Mouse (Mus musculus) mouse trophoblast stem cell (cell line): ENCODE measurements at regions not wholly inside any gene's neighbourhood (a gene's known extent, or its start where the extent isn't known, plus 50 kb on each side); places are given as distances from the start of the nearest gene placed in this dataset.

Experiments
- in situ Hi-C, 2 experiments: fragments of 300-500 bp; cut with MseI, MboI; formaldehyde crosslinking; loops; 2 replicates in 1 of 2; 3 replicates in 1 of 2; pipeline ENCODE4 v1.15.1; 2025

DNA sequence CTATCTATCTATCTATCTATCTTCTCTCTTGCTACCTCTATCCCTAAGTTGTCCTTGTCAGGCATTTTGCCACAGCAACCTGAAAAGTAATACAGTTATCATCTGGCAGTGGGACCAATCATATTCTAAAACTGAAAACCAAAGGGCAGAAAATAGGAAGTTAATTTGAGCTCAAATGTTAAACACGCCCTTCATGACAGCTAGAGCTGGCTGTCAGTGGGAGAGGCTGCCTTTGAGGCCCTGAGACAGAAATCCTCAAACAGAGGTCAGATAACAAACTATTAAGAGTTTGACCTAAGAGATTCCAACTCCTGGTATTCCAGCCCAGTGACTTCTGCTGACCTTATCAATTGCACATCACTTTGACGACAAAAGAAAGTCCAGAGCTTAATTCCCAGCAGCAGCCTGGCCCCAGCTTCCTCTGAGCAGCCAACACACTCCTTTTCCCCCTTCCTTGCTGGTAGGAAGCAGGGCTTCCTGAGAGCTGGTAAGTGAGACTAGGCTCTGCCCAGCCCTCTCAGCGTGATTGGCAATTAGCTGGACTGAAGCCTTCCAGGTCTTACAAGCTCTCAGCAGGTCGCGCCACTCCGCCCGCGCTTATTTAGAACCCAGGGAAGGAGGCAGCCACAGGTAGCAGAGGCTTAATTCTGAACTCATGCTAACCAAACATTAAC lies 250.0 kb downstream of the Sec61b start:
- in situ Hi-C loops = no loop called here

DNA sequence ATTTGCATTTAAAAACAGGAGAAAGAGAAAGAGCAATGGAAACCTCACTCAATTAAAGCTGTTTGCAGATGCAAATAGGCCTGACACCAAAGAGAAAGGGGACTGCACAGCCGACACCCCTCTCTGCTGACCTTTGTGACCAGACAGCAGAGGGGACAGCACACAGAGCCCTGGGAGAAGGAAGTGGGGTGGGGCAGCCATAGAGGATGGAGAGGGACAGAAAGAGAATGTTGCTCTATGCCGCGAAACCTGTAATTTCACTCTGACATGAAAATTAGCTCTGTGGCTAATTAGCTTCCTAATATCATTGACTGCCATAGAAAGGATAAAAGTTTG lies 250.5 kb downstream of the Sec61b start:
- in situ Hi-C loops = no loop called here

DNA sequence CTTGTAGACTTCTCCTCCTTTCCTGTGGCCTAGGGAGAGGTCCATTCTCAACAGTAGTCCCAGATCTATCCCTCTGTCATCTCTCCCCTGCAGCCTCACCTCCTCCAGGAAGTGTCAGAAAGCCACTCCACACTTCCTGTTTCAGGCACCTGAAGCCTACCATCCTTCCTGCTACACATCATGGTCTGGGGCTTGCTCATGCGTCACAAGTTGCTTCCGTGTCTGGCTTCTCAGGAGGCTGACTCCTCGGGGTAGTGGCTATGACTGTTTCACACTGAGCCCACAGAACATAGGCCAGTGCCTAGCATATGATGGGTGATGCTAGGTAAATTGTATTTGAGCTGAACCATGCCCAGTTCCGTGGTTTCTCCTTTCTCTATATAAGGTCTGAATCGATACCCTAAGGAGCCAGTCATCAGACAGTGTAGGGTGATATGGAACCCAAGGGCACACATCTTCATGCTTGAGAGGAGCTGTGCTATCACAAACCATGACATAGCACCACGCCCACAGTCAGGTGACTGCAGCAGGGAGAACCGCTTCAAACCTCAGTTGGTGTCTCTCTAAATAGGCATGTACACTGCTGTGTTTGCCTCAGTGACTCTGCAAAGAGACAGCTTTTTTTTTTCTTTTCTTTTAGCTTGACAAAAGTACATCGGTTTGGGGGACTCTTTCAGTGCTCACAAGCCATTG lies 272.2 kb downstream of the Sec61b start:
- in situ Hi-C loops = no loop called here

DNA sequence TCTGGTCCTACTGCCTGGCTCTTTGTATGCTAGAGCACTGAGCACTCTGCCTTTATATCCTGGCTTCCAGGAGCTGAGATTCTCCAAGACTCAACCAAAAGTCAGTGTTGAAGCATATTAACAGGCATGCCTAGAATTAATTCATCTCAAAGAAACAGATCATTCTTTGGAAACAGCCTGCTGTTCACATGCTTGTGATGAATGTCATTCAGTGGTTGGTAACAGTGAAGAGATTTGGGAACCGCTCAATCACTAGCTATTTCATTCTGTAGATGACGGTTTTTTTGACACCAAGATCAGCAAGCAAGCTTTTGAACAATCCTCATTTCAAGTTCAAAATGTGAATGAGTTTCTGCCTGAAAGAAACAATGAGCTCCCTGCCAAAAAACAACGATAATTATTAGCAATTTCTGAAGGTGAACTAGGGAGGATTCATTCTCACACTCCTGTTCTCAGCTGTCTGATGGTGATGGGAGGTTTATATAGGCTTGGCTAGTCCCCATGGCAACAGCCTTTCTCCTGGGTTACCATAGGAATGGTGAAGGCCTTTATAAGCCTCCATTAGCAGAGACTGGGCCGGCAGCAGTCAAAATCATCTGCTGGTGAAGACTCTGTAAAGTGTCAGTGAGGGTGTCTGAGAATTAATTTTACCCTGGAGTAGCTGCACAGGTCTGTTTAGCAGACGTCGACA lies 272.6 kb upstream of the Nr4a3 start:
- in situ Hi-C loops = no loop called here

DNA sequence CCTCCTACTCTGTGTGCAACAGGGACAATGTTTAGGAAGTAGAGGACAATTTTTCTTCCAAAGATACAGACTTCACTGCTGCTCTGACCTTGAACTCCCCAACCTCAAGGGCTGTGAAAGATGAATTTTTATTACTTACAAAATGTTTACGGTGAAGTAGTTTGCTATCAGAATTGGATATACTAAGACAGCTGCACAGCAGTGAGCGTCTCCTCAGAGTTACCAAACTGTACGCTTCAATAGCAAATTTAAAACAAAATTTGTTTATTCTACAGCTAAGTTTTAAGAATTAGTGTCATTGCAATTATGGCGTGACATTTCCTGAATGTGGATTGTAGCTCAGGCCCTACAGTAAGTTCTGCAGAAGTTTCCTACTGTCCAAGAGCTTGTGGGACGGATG lies 270.3 kb upstream of the Nr4a3 start:
- in situ Hi-C loops = no loop called here

DNA sequence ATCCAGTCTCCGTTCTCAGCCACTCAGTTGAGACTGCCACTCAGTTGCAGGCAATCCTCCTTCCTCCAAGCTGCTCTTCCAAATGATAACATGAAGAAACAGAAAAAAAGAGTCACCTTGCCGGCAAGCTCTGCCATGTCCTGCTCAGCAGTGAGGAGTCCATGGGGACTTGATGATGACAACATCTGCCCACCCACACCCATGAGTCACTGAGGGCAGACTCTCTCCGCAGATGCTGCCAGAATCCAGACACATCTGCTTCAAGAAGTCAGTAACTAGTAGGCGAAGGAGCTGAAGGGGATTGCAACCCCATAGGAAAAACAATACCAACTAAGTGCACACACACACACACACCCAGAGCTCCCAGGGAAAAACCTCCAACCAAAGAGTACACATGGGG lies 263.9 kb upstream of the Nr4a3 start:
- in situ Hi-C loops = no loop called here

DNA sequence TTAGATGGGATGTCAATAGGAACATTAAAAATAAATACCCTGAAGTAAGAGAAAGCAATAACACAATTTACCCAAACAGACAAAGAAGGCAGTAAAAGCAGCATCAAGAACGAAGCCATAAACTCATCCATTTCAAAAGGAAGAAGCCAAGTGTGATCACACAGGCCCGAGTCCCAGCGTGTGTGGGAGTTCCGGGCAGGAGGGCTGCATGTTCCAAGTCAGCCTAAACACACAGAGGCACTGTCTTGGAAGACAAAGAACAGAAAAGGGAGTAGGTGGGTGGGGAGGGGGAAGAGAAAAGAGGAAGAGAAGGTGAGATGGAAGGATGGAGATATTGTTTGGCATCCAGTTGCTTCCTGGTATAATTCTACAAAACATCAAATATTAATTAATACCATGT lies 248.0 kb upstream of the Nr4a3 start:
- in situ Hi-C loops = no loop called here

DNA sequence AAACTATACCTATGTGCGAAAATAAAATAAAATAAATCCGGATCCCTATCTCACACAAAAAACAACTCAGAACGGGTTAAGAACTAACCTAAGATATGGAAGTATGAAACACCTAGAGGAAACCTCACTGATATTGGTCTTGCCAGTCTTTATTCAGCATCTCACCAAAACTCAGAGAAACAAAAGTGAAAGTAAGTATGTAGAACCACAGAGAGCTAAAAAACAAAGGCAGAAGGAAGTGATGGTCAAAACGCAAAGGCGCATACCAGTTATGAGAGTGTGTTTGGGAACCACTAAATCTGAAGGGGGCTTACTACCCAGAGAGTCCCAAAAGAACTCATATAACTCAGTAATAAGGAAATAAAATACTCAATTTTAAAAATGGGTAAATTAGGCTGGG lies 245.8 kb upstream of the Nr4a3 start:
- in situ Hi-C loops = no loop called here

DNA sequence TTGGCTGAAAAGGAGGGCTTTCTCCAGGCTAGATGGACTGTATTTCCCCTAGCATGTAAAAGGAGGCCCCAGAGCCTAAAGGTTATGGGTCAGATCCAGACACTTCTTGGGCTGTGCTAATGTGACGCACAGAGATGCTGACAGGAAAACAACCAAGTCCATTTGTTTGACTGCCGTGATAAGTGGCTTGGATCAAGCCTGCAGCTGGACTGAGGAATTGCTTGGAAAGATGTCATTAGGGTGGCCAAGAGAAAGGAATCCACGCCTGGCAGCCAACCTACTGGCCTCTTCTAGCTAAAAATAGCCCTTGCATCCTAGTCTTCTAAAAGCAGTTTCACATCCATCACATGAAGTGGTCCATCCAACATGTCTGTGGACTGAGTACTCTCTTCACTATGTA lies 241.8 kb upstream of the Nr4a3 start:
- in situ Hi-C loops = no loop called here

DNA sequence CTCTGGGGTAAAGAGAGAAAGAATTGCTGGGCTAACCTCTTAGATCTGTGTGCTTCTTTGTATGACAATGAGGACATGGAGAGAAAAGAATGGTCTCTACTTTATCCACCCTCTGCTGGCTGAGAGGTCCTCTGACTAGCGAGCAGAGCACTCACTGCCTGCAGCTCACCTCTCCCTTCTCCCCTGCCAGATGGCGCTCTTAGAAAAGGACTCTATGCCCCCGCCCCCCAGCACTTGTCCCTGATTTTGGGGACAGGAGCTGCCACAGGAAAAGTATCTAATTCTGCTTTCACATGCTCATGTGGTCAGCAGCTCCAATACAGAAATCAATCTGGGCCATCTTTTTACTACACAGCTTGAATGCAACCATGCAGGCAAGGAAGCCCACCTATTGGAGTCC lies 237.1 kb upstream of the Nr4a3 start:
- in situ Hi-C loops = no loop called here

DNA sequence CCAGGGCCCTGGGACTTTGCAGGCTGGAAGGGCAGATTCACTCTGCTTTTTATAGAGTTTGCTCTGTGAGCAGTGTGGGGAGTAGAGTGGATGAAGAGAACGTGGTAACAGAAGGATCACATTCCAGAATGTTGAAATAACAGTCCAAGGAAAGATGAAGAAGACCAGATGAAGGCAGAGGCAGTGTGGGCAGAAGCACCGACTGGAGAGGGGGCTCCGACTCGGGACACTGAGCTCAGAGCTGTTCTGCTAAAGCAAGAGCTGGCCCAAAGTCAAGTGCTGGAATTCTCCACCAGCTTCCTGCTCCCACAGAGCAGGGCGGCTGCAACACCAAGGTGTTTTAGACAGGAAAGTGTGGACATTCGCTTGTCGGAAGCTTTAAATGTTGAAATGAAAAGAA lies 230.9 kb upstream of the Nr4a3 start:
- in situ Hi-C loops = no loop called here

DNA sequence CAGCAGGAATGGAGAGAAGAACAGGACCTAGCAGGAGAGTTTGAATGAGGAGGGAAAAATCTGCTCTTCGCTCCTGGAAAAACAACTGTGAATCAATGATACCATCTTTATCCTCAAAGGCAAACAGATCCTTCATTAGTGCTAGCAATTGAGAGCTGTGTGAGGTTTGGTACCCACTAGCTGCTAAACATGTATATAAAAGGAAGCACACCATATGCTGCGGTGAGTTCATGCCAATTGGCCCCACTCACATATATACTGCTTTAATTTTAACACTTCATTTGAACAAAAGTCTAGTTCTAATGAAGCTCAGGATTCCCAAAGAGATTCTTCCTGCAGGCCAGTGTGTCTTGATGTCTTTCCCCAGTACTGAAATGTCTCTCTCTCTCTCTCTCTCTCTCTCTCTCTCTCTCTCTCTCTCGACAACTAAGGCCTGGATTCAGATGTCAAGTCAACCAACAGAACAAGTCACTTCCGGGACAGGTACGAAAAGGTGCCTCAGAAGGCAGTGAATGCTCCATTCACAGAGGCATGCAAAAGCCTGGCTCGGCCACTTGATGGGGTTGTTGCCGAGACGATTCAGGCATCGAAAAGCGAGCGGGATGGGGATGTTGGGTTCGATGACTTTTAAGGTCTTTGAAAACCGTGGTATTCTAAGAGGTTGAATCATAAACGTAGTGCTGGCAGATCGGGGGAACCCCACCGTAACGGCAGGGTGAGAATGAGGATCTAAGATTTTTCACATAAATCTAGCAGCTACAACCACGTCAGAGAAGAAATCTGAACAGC lies 226.4 kb upstream of the Nr4a3 start:
- in situ Hi-C loops = no loop called here

DNA sequence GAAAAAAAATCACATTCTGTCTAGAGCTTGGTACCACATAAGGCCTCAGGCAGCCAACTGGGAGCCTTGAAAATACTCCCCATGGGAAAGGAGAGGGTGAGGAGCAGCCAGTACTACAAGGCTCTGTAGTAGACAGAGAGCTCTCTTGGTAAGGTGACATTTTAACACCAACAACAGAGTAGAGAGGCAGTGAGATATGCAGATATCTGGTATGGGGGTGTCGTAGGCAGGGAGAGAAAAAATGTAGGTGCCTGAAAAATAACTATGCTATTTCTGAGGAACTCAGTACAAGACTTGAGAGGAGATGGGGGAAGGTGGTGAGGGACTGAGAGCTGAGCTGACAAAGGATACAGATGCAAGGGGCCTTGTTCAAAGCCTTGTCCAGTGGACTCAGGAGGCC lies 224.4 kb upstream of the Nr4a3 start:
- in situ Hi-C loops = no loop called here

DNA sequence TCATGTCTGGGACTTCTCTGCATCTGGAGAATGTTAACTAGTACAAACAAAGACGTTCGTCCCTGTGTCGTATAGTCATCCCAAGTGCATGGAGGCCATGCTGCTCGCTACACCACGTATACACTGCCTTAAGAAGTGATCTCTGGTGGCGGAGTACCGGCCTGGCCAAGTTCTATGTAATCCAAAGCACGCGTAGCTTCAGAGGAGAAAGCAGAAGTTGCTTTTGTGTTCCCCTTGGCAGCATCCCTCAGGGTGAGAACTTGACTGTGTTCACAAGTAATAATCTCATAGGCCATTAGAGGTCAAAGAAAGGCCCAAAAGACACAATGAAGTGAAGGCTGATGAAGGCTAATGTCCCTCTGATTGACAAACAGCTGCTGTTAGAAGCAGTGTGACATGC lies 221.7 kb upstream of the Nr4a3 start:
- in situ Hi-C loops = no loop called here

DNA sequence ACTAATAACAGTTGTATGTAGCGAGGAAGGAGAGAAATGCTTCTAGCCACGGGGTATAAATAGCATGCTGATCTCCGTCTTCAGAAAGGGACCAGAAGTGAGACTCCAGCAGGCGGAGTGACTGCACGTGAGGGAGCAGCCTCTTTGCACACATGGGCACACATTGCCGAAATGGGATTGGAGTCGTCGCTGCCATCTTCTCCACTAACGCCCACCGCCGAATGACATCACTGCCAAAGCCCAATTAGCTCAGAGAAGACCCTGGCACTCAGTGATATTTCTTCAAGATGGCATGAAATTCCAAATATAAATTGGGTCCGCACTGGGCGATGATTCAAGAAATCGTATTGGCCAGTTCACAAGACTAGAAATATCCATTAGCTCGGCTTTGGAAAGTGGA lies 220.9 kb upstream of the Nr4a3 start:
- in situ Hi-C loops = no loop called here

DNA sequence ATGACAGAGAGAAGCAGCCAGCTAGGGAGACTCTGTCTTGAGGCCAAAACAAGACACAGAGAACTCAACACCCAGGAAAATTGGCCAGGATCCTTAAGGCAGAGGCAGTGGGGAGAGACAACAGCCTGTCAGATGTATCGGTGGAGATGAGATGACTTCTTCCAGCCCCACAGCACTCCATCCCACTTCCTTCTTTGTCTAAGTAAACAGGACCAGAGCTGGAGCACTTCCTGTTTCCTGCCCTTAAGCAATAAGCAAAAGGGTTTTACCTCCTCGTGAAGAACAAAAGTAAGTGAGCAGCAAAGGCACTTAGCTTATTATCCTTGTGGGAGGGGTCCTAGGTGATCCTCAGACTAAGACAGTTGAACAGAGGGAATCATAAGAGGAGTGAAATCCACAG lies 212.0 kb upstream of the Nr4a3 start:
- in situ Hi-C loops = no loop called here

DNA sequence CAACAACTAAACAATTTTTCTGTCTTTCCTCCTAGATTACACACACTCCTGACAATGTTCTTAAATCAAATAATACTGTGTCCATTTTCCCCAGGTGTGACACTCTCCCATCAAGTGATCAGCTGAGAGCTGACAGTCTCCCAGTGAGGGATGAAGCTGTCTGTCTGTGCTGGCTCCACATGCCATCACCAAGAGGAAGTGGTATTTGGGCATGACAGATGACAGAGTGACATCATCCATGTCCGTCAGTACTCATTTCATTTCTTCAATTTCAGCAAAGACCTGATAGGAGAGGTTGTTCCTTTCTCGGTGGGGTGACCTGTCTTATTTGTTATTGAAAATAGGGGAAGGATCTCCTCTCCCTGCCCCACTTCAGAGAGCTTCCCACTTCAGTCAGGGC lies 206.5 kb upstream of the Nr4a3 start:
- in situ Hi-C loops = no loop called here

DNA sequence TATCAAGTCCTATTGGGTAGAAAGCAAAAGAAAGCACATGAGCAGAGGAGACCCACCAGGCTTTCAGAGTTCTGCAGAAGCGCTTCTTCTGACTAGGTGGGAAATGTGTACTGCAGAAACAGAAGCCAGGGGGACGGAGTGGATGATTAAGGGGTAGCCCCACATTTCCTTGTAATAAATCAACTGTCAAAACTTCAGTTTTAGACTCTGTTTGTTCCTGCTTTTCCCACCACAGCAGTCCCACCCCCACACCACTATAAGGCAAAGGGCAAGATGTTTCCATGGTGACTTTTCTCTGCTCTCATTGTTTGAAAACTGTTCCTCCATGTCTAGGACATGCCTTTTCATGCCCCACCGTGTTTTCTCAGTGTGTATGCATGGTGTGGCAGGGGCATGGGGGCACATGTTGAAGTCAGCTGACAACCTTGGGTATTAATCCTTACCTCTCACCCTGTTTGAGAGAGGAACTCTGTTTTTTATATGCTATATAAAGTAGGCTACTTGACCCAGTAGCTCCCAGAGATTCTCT lies 202.8 kb upstream of the Nr4a3 start:
- in situ Hi-C loops = no loop called here

DNA sequence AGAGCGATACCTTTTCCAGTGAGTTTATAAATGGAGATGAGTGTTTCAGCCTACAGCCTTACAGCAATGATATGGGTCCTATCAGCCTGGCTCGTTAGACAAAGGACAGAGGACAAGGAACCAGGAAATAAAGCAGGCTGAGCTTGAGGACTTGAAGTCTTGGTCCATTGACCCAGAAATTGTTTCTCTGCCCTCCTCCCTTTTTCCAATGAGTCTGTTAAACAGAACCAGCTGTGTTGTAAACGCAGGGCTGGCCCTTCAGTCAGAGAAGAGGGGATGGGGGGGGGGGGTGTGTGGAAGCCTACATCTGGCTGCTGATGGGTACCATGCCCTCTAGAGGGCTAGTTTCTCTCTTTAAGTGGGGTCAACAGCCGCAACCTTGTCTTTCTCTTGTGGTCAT lies 199.7 kb upstream of the Nr4a3 start:
- in situ Hi-C loops = no loop called here

DNA sequence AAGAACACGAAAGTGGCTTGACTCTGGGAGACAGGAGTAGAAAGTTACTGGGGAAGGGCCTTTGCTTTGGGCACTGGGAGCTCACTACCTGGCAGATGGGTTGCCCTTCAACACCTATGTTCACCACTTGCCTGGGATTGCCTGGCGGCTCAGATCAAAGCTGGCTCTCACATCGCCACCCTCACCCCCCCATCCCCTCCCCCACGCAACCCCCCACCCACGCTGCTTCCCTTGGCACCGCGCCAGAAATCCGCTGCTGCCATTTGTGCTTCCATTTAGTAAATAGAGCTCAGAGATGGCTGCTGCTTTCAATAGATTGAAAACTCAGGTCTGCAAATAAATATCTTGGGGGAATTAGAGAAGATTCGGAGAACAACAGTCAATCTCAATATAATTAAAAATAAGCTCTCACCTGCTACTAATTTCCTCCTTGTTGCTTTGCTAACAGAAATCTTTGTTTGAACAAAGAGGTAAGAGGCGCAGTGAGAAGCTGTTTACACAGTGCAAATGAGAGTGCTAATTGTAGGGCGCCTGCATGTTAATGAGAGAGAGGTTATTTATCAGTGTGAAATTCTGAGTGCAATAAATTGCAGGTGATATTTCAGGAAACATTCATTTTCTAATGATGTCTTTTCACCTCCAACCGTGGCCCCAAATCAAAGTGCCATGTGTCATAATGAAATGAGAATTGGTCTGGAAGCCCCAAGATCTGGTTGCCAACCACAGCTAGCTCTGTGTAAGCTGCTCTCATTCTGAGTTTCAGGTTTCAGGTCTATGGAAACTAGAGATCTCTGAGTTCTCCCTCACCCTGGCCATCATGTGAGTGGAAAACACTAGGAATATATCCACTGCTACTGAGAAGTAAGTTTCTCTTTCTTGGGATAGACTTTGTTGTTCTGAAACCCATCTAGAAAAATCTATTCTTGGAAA lies 198.3 kb upstream of the Nr4a3 start:
- in situ Hi-C loops = no loop called here

DNA sequence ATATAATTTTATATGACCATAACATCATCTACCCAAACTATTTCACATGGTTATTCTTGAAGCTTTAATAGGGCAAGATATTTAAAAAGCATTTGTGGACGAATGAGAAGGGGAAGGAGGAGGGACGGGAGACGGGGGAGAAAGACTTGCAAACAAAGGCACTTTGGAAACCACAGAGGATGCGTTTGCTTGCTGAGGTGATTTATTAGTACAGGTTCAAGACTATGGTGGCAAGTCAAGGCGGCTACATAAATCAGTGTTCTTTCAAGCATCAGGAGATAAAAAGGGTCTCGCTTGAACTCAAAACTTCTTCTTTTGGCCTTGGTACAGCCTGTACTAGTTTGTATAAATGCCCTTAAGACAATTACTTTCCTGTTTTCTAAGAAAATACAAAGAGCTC lies 183.8 kb upstream of the Nr4a3 start:
- in situ Hi-C loops = no loop called here
